Mouse (Mus musculus): ENCODE measurements around the gene Fetub. TPM values are rescaled to one million over a fixed set of nuclear protein-coding genes. Genes with fewer than 3 reads are reported as not detected.

Fetub gene
- polyA plus RNA-seq (2014; fragmentation: Illumina TruSeq; extraction: RNeasy Lipid Tissue Mini Kit (QIAGEN cat#74804); ENCODE audit: low read depth, low replicate concordance) = 0.32 TPM

GRCm38 (mm10) chr16:22918034-22918433, at the start of gene Fetub:
Gene Fetub, plus strand, starts transcription at chr16:22918334.

GRCm38 (mm10) chr16:22890683-22891510, 27.2 kb upstream of the Fetub start, which contains the start of gene Ahsg:
Gene Ahsg, plus strand, starts transcription at chr16:22891277.

GRCm38 (mm10) chr16:22950840-22951395, 32.8 kb downstream of the Fetub start, which contains the start of gene Hrg:
Gene Hrg, plus strand, starts transcription at chr16:22951072.

Other genes with a start within 250 kb of the Fetub start
- not detected for gene Crygs, start 106.8 kb upstream of the Fetub start, polyA plus RNA-seq (2014; fragmentation: Illumina TruSeq; extraction: RNeasy Lipid Tissue Mini Kit (QIAGEN cat#74804); ENCODE audit: low read depth, low replicate concordance)
- gene Tbccd1, start 60.7 kb upstream of the Fetub start, polyA plus RNA-seq (2014; fragmentation: Illumina TruSeq; extraction: RNeasy Lipid Tissue Mini Kit (QIAGEN cat#74804); ENCODE audit: low read depth, low replicate concordance) = 16.9 TPM
- gene Dnajb11, start 60.5 kb upstream of the Fetub start, polyA plus RNA-seq (2014; fragmentation: Illumina TruSeq; extraction: RNeasy Lipid Tissue Mini Kit (QIAGEN cat#74804); ENCODE audit: low read depth, low replicate concordance) = 70.3 TPM
- 0.36 TPM for gene Ahsg, start 27.1 kb upstream of the Fetub start, polyA plus RNA-seq (2014; fragmentation: Illumina TruSeq; extraction: RNeasy Lipid Tissue Mini Kit (QIAGEN cat#74804); ENCODE audit: low read depth, low replicate concordance)
- gene Hrg, start 32.7 kb downstream of the Fetub start, polyA plus RNA-seq (2014; fragmentation: Illumina TruSeq; extraction: RNeasy Lipid Tissue Mini Kit (QIAGEN cat#74804); ENCODE audit: low read depth, low replicate concordance) = 0.24 TPM
- gene Kng2, start 111.1 kb downstream of the Fetub start, polyA plus RNA-seq (2014; fragmentation: Illumina TruSeq; extraction: RNeasy Lipid Tissue Mini Kit (QIAGEN cat#74804); ENCODE audit: low read depth, low replicate concordance) = 626 TPM
- gene Kng1, start 139.5 kb downstream of the Fetub start, polyA plus RNA-seq (2014; fragmentation: Illumina TruSeq; extraction: RNeasy Lipid Tissue Mini Kit (QIAGEN cat#74804); ENCODE audit: low read depth, low replicate concordance) = 1.5 TPM
- 1,615 TPM for gene Eif4a2, start 189.1 kb downstream of the Fetub start, polyA plus RNA-seq (2014; fragmentation: Illumina TruSeq; extraction: RNeasy Lipid Tissue Mini Kit (QIAGEN cat#74804); ENCODE audit: low read depth, low replicate concordance)
- gene Rfc4, start 209.4 kb downstream of the Fetub start, polyA plus RNA-seq (2014; fragmentation: Illumina TruSeq; extraction: RNeasy Lipid Tissue Mini Kit (QIAGEN cat#74804); ENCODE audit: low read depth, low replicate concordance) = 19.9 TPM
- gene Adipoq, start 228.2 kb downstream of the Fetub start, polyA plus RNA-seq (2014; fragmentation: Illumina TruSeq; extraction: RNeasy Lipid Tissue Mini Kit (QIAGEN cat#74804); ENCODE audit: low read depth, low replicate concordance) = 6.3 TPM

All from kidney, adult 10 weeks (tissue).